Mouse (Mus musculus): ENCODE data around the gene Vmn2r54. TPM values are rescaled to one million over a fixed set of nuclear protein-coding genes. Genes with fewer than 3 reads are reported as not detected.
"Not testable (repeated sequence)": the region's sequence is repeated elsewhere in the genome, so short reads cannot be mapped to it uniquely, and the experiment has no call there.

Gene Vmn2r54
- polyA plus RNA-seq (2011; ENCODE audit: insufficient read depth, insufficient read length, low replicate concordance, missing spikeins) = not detected in 2 replicates

- H3K4me1 ChIP-seq (ENCODE audit: control insufficient read depth, insufficient read depth, low read length) = not testable (repeated sequence)
- 59% methylated on average over 3 of the region's 4 CpGs for WGBS
Measured at GRCm38 (mm10) chr7:12640219-12640618, at the start of gene Vmn2r54. Gene Vmn2r54 (minus strand): TSS chr7:12640319.

GRCm38 (mm10) chr7:12684903-12685302 is 44.8 kb upstream of the Vmn2r54 start, which contains the start of gene Vmn2r55:
Gene Vmn2r55 (minus strand): TSS chr7:12685003.
- WGBS = 78% methylated on average over 3 of the region's 3 CpGs
- not testable (repeated sequence) for H3K4me3 ChIP-seq (replicated peaks; ENCODE audit: control insufficient read depth, low read depth, low read length)

More at GRCm38 (mm10) chr7:12640219-12640618, at the start of gene Vmn2r54:
- not testable (repeated sequence) for H3K4me3 ChIP-seq (replicated peaks; ENCODE audit: control insufficient read depth, low read depth, low read length); H3K27ac ChIP-seq (ENCODE audit: control insufficient read depth, insufficient read depth, low read depth, low read length, poor library complexity)

GRCm38 (mm10) chr7:12608688-12609087 is 31.4 kb downstream of the Vmn2r54 start, which contains the start of gene Vmn2r53:
Gene Vmn2r53 (minus strand): TSS chr7:12608788.
- Histone ChIP-seq H3K4me1 (ENCODE audit: control insufficient read depth, insufficient read depth, low read length) (no peaks in the 10 kb centered on the region), H3K27ac (ENCODE audit: control insufficient read depth, insufficient read depth, low read depth, low read length, poor library complexity) (no peak within 1 kb of the TSS), H3K4me3 (replicated peaks; ENCODE audit: control insufficient read depth, low read depth, low read length) (no peak within 1 kb of the TSS)
- TF ChIP-seq CTCF (IDR thresholded peaks at IDR 0.05; ENCODE audit: control insufficient read depth, insufficient read depth, low read length) = no peak
- no peak for TF ChIP-seq POLR2A (IDR thresholded peaks at IDR 0.05; ENCODE audit: borderline replicate concordance, control insufficient read depth, low read depth, low read length)

More at GRCm38 (mm10) chr7:12684903-12685302, 44.8 kb upstream of the Vmn2r54 start, which contains the start of gene Vmn2r55:
- H3K27ac ChIP-seq (ENCODE audit: control insufficient read depth, insufficient read depth, low read depth, low read length, poor library complexity); H3K4me1 ChIP-seq (ENCODE audit: control insufficient read depth, insufficient read depth, low read length): not testable (repeated sequence)

Other genes with a start within 250 kb of the Vmn2r54 start
- not detected in 2 replicates for gene Zfp551, start 217.6 kb downstream of the Vmn2r54 start, polyA plus RNA-seq (2011; ENCODE audit: insufficient read depth, insufficient read length, low replicate concordance, missing spikeins)
- gene Zfp606, start 162.0 kb downstream of the Vmn2r54 start, polyA plus RNA-seq (2011; ENCODE audit: insufficient read depth, insufficient read length, low replicate concordance, missing spikeins) = 1.6 and 1.8 TPM in 2 replicates
- not detected in 2 replicates for gene 2900092C05Rik, start 127.8 kb downstream of the Vmn2r54 start, polyA plus RNA-seq (2011; ENCODE audit: insufficient read depth, insufficient read length, low replicate concordance, missing spikeins)
- 0.05 and 0.07 TPM in 2 replicates for gene Vmn2r53, start 31.5 kb downstream of the Vmn2r54 start, polyA plus RNA-seq (2011; ENCODE audit: insufficient read depth, insufficient read length, low replicate concordance, missing spikeins)
- not detected in 2 replicates for gene Vmn2r55, start 44.7 kb upstream of the Vmn2r54 start, polyA plus RNA-seq (2011; ENCODE audit: insufficient read depth, insufficient read length, low replicate concordance, missing spikeins)
- gene Vmn2r56, start 94.7 kb upstream of the Vmn2r54 start, polyA plus RNA-seq (2011; ENCODE audit: insufficient read depth, insufficient read length, low replicate concordance, missing spikeins) = not detected in 2 replicates
- gene Zscan18, start 163.3 kb upstream of the Vmn2r54 start, polyA plus RNA-seq (2011; ENCODE audit: insufficient read depth, insufficient read length, low replicate concordance, missing spikeins) = 0.27 and 1.2 TPM in 2 replicates
- gene Zfp329, start 178.5 kb upstream of the Vmn2r54 start, polyA plus RNA-seq (2011; ENCODE audit: insufficient read depth, insufficient read length, low replicate concordance, missing spikeins) = 3.4 and 11.5 TPM in 2 replicates
- 14.6 and 24.9 TPM in 2 replicates for gene Zfp110, start 194.4 kb upstream of the Vmn2r54 start, polyA plus RNA-seq (2011; ENCODE audit: insufficient read depth, insufficient read length, low replicate concordance, missing spikeins)
- gene Zfp128, start 240.9 kb upstream of the Vmn2r54 start, polyA plus RNA-seq (2011; ENCODE audit: insufficient read depth, insufficient read length, low replicate concordance, missing spikeins) = 0.65 TPM in 1 of 2 replicates, not detected in the other